Mouse (Mus musculus) spleen, embryonic (tissue): ENCODE results near the gene Amh.

Experiments
- CTCF ChIA-PET: fragments of 350-600 bp; sonication (Branson Sonifier 250); formaldehyde crosslinking; loops from one replicate; lab custom pipeline; 2022; lab: Charles Lee

The Amh gene

DNA sequence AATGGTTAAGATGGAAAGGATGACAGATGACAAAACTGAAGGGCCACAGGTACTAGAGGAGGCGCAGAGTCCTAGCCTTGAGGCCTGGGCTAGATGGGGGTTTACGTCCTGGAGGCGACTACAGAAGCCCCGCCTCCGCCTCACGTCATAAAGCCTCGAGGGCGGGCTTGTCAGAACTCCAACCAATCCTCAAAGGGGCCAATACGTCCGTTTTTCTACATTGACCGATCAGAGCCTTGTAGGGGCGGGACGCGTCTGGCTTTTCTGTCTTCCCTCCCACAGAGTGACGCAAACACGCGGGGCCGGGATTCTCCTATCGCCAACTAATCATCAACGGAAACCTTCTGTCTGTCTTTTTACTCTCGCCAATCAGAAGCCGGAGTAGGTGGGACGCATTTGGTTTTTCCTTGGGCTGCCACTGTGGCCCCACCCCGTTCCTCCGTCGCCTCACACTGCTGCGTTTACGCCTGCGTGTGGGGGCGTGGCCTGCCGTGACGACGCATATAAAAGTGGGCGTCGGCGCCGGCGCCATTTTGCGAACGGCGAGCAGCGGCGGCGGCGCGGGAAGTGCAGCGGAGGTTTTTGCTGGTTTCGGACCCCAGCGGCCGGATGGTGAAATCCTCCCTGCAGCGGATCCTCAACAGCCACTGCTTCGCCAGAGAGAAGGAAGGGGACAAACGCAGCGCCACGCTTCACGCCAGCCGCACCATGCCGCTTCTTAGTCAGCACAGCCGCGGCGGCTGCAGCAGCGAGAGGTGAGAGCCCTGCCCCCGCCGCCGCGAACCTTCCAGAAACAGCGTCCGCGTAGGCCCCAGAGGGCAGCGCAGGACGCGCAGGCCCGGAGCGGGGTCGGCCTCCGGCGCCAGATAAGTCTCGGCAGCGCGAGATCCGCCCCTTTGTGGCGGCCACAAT lies 21.4 kb downstream of the Amh start, which contains the start of gene Oaz1:
Oaz1 (plus strand) TSS at position 506 of the 912 bp plus-strand sequence.
- CTCF ChIA-PET: interaction anchor here (1.0 kb wide), 1 partner anchor 66 kb away, joined by 7 read pairs; no protein-coding TSS in a partner anchor

DNA sequence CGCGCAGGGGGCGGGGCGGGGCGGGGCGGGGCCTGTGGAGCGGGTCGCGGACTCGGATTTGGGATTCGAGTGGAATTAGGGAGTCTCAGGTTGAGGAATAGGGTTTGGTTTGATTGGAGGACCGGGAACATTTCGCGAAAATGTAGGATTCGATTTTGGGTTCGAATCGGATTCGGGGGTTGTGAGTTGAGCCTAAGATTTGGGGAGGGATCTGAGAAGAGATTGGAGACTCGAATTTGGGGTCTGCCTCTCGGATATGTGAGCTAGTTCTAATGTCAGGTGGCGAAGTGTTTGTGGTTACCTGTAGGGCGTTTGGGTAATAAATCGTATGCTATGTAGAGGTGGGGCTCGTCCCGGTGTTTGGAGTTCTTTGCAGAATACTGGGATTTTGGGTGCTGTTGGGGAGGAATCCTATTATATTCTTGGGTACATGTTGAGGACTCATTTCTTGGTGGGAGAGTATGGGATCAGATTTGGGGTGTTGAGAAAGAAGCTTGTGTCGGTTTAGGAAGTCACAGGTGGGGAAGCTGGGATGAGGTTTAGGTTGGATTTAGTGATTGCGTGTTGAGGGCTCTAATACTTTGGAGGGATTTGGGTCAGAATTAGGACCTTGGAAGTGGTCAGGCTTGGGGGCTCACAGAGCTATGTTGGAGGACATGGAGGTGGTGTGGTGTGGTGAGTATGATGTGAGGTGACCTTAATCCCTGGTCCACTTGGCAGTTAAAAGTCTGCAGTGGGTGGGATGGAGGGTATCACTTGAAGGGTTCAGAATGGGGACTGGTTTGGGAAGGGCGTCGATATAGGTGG lies 22.2 kb downstream of the Amh start:
- CTCF ChIA-PET: interaction anchor here (1.0 kb wide), 1 partner anchor 67 kb away, joined by 7 read pairs; no protein-coding TSS in a partner anchor

DNA sequence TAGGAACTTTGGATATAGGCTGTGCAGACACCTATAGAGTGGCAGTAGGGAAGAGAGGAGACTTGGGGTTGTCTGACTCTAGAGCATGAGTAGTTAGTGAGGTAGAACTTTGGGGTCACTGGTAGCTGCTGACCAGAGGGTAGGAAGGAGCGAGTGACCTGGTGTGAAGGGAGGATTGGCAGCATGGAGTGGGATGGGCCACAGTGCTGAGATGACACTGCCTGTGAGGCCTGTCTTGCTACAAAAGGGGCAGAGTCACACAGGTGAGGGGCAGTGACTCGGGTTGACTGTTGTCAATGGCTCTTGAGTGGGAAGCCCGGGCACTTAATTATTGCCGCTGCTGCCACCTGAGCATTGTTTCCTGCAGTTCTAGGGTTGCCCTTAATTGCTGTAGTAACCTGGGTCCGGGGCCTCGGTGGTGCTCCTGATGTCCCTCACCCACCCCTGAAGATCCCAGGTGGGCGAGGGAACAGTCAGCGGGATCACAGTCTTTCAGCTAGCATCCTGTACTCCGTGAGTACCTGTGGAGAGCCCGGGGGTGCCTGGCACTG lies 22.9 kb downstream of the Amh start:
- CTCF ChIA-PET: interaction anchor here (1.1 kb wide), 1 partner anchor 50 kb away, joined by 3 read pairs; no protein-coding TSS in a partner anchor

DNA sequence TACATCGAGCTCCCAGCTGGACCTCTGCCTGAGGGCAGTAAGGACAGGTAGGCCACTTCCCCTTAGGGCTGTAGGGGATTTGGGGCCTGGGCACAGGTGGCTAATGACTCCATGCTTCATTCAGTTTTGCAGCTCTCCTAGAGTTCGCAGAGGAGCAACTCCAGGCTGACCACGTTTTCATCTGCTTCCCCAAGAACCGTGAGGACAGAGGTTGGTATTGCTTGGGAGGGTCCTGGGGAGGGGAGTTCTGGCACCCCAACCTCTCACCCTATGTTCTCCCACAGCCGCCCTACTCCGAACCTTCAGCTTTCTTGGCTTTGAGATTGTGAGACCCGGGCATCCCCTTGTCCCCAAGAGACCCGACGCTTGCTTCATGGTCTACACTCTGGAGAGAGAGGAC lies 23.5 kb downstream of the Amh start:
- CTCF ChIA-PET: interaction anchor here (1.1 kb wide), 1 partner anchor 49 kb away, joined by 3 read pairs; no protein-coding TSS in a partner anchor

DNA sequence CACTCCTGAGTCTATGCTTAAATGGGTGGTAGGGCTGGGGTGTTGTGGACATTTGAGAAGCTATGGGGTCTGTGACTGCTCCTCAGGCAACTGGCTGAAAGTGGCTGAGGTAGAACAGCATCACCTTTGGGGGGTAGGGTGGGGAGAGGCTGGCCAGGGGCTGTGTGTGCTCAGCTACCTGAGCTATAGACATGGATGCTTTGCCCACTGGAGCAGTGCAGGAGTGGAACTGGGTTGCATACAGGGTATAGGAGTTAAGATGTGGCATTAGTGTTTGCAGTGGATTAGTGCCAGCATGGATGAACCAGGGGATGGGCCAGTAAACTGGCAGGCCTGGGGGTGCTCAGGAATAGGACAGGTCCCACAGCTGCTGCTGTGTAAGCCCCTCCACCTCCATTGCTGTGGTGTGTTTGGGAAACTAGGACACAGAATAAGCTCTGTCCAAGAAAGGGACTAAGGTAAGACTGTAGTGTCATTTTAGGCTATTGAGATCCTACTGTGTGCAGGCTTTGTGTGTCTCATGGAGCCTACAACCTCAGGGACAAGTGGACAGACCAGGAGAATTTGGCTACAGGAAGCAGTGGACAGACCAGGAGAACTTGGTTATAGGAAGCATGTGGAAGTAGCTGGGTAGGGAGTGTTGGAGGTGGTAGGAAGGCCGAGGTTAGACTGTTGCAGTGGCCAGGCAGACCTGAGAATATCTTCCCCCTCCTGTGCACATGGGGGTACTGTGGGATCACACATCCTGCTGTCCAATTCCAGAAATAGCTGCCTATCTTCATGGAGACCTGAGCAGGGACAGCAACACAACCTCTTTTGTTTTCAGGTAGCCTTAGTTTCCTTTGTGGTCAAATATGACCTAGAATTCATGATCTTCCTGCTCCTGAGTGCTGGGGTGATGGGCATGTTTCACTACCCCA lies 24.6 kb downstream of the Amh start:
- CTCF ChIA-PET: interaction anchor here (1.1 kb wide), 1 partner anchor 48 kb away, joined by 3 read pairs; no protein-coding TSS in a partner anchor

DNA sequence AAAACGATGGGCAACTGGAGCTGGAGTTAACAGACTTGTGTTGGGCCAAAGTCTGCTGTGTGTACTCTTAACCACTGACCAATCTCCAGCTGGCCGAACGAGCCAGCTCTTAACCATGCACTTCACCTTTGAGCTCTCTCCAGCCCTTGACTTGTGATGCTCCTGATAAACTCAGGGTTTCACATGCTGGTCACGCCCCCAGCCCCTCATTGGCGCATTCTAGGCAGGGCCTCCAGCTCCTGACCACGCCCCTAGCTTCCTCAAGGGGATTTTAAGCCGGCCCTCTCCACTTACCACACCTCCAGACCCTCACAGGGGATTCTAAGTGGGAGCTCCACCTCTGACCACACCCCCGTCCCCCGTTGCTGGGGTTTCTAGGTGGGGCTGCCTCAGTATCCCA lies 26.1 kb downstream of the Amh start:
- CTCF ChIA-PET: no interaction called here

DNA sequence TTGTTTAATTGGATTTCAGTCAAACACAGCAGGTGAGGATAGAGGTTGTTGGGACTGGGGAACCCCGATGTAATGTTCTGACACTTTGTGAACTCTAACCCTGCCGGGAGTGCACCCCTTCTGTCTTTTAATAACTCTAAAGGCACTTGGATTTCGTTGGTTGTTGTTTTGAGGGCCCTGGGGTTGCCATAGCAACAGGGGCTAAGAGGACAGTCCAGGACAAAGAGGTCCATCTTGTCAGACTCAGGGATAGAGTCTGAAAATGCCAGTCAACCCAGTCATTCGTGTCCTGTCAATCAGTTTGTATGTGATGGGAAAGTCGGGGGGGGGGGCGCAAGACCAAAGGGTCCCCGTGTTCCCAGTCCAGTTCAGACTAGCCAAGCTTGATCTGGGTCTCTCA lies 27.8 kb downstream of the Amh start:
- CTCF ChIA-PET: no interaction called here

DNA sequence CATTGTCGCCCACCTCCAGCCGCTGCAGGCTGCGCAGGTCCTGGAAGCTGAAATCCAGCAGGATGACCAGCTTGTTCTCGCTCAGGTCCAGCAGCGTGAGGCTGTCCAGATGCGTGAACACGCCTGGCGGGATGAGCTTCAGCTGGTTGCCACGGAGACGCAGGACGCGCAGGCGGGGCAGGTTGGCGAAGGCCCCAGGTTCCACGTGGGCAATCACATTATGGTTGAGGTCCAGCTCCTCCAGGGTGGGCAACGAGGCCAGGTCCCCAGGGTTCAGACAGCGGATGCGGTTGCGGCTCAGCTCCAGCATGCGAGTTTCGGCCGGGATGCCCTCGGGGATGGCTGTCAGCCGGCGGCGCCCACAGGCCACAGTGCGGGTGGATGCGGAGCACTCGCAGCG lies 30.6 kb downstream of the Amh start:
- CTCF ChIA-PET: no interaction called here

DNA sequence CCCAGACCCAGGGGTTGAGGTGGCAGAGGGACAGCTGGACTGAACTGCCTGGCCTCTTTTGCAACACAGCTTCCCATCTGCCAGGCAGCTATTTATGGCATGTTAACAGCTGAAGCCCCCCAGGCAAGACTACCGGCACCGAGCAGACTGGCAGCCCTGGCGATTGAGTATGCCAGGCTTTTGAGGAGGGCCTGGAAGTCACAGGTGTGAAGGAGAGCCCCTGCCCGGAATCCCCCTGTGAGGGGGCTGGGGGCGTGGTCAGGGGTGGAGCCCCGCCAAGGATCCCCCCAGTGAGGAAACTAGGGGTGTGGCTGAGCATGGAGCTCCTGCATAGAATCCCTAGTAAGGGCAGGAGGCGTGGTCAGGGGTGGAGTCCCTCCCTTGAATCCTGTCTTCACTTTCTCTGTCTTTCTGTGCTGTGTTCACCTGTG lies 31.9 kb downstream of the Amh start:
- CTCF ChIA-PET: interaction anchor here (0.6 kb wide), 1 partner anchor 11 kb away, joined by 16 read pairs; no protein-coding TSS in a partner anchor

DNA sequence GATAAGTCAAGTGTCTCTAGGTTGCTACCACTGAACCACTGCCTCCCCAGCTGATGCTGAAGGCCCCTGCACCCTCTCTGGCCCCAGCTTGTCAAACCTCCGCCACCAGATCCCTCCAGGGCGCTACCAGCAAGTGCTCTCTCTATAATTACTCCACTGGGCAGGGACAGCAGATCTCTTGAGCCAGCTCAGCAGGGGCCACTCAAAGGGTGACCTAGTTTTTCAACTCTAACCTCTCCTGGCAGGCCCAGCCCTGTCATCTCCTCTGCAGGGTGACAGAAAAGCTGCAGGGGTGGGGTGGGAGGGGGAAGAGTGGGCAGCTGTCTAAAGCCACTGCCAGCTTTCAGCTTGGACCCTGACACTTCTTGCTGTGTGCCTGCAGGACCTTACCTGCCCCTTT lies 32.8 kb downstream of the Amh start:
- CTCF ChIA-PET: no interaction called here

DNA sequence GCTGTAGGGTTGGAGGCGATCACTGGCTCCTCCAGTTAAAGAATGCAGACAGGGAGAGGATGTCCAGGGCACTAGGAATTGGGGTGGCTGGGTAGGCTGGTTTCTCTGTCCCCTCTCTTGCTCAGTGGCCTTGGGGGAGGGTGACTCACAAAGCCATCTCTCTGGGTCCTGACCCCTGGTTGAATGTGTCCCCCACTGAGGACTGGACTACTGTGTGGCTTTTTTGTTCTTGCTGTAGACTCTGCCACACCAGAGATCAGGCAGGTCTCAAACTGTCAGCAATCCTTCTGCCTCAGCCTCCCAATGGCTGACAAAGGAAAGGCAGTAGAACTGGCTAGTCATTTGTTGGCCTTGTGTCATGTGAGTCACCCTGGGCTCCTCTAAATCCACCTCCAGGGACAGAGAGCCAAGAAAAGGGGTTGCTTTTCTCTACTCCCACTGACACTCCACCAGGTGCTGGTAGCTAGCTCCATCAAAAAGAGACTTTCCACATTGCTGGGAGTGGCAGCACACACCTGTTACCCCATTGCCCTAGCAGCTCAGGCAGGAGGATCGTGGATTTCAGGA lies 33.4 kb downstream of the Amh start:
- CTCF ChIA-PET: no interaction called here

DNA sequence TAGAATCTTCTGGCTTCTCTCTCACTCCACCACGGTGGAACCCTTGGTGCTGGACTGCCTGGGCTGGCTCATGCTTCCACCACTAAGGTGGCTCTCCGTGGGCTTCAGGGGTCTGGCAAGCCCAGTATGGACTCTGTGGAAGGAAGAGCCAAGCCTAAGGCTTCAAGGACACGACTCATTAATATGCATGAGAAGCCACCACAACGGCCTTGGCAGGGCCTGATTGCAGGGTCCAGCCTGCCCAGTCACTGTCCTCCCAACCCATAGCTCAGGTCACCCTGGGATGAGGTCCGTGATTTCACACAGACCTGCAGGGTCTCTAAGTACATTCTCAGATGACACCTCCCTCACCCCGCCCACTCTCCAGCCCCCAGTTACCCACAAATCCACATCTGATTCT lies 34.8 kb downstream of the Amh start:
- CTCF ChIA-PET: no interaction called here

DNA sequence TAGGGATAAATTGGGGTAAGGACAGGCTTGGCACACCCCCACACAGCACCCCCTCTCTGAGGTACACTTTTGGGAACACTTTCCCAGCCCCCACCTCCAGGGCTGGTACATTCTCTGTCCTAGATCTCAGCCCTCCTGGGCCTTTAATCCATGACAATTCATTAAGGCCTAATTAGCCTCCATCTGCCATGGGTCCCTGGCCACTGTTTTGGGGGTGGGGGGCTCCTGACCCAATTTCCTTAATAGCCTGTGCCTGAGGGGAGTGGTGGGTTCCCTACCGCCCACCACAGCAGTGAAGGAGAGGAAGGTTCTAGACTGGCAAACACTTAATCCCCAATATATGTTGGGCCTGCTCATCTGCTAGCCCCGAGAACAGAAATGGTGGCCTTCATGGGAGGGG lies 36.6 kb downstream of the Amh start:
- CTCF ChIA-PET: no interaction called here

DNA sequence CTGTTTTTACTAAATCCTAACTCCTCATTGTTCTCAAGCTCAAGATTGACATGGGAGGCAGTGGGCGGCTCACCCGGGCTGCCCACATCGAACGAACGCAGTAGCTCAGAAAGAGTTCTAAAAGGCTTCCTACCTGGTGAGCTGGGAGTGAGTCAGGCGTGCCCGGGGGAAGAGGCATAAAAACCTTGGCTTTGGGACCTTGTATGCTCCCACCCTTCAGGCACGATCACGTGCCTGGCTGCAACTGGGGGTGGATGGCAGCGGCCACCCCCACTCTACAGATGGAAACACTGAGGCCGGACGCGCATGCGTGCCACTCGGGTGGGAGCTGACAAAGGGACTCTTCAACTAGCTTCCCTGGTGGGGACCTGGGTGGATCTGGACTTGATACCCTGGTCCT lies 37.3 kb downstream of the Amh start:
- CTCF ChIA-PET: no interaction called here

DNA sequence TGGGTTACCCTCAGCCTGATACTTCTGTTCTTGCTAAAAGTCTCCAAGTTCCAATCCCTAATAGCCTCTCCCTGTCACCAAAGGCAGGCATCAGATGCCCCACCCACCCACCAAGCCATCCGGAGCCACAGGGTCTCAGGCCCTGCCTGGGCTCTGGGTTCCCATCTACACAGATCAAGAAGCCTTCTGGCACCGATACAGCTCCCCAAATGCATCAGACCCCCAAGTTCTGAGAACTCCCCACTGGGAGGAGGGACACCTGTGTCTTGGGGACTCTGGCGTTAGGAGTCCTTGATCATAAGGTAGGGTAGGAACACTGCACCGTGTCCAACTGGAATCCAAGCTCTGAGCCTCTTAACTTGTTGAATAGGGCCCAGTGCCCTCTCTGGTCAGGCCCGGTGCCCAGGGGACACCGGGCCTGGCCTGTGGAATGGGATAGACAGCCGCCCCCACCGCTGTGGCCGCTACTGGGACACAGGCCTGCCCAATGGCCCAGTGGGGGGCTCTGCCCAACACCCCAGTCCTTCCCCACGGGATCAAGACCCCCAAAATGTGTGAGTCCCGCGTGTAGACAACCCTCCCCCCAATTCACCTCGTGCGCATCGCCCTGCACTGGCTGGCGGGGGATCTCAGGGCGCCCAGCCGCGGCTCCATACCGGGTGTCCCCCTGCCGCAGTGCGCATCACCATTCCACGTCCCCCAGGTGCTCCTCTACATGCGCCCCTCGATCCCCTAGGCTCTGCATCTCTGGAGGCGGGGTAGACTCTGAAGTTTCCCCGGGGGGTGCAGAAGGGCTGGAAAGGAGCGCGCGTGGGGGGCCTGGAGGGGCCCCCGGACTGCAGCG lies 38.3 kb downstream of the Amh start:
- CTCF ChIA-PET: no interaction called here

DNA sequence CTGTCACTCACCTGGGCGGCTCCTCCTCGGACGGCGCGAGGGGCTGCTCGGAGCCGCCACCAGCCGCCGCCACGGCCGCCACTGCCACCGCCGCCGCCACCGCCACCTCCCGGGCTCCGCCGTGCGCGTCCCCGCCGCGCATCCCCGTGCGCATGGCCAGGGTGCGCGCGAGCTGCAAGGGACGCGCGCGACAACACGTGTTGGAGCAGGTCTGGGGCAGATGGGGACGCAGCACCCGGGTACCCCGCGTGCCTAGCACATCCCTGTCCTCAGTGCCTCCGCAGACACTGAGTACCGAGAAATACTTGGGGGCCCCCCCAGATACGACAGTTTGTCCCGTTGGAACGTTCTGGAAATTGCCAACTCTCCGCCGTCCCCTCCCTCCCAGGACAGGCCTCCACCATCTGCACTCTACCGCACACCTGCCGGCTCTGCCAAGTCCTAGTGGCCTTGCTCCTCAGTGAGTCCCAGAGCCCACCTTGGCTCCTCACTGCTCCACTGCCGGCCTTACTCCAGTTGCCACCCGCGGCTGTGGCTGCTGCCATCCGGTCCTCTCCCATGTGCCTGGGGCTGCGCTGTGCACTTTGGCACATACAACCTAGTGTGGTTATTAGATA lies 39.0 kb downstream of the Amh start, which contains the start of gene Lingo3:
Lingo3 (minus strand) TSS at position 109 of the 617 bp plus-strand sequence.
- CTCF ChIA-PET: interaction anchor here (0.6 kb wide), 1 partner anchor 19 kb away, joined by 4 read pairs; no protein-coding TSS in a partner anchor

DNA sequence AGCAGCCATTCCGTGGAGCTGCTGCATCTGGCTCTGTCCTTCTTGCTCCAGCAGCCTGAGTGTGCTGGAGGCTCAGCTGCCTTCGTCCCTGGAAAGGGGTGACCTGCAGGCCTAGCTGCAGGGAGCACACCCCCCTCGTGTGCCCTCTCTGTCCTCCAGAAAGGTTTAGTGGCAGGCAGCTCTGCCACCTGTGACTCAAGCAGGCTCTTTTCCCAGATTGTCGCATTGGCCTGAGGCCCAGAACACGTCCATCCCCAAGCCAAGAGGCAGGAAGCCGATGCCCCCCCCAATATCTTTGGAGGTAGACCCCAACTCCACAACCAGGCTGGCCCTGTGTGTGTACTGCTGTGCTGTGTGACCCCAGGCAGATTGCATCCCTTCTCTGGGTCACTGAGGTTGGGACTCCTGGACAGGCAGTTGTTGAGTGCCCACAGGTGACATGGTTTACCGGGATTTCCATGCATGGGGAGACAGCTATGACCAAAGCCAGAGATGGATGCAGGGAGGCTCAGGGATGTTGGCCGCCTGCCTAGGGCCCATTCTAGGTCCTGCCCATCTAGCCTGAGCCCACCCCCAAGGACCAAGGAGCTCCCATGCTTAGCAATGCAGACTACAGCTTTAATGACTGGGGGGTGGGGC lies 40.1 kb downstream of the Amh start:
- CTCF ChIA-PET: no interaction called here

DNA sequence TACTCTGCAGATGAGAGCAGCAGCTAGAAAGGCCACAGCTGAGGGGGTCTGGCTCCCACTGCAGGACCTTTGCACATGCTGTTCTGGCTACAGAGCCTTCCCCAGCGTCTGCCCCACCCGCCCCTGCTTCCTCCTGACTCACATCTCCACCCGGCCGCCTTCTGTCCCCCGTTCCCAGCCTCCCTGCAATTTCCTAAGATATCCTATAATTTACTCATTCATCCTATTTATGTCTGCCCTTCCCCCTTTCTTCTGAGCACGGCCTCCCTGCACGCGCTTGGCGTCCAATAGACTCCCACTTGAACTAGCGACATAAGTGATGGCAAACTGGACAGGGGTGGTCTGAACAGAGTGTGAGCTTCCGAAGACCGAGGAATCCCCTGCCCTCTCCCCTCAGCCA lies 40.7 kb downstream of the Amh start:
- CTCF ChIA-PET: no interaction called here
